Mouse (Mus musculus): ENCODE data around the gene Tm4sf4. TPM values are rescaled to one million over a fixed set of nuclear protein-coding genes. Genes with fewer than 3 reads are reported as not detected.

Tm4sf4 gene
- polyA plus RNA-seq, 1 experiment from 2014 or later: not detected

GRCm38 (mm10) chr3:57481981-57482380 lies 56.9 kb downstream of the Tm4sf4 start:
- no peaks in the 10 kb centered on the region for H3K27me3 ChIP-seq
- H3K9ac ChIP-seq (replicated peaks): no peak overlapping the region
- H3K27ac ChIP-seq: no peak overlapping the region
- H3K9me3 ChIP-seq: no peaks in the 10 kb centered on the region
- no peak overlapping the region for H3K4me3 ChIP-seq (replicated peaks)
- H3K4me1 ChIP-seq (replicated peaks): no peaks in the 10 kb centered on the region
- no peaks in the 10 kb centered on the region for H3K36me3 ChIP-seq
- ATAC-seq: no peak
- no peak overlapping the region for H3K4me2 ChIP-seq (replicated peaks)
- WGBS: 89% methylated on average over 5 of the region's 5 CpGs

GRCm38 (mm10) chr3:57486068-57486467 lies 61.0 kb downstream of the Tm4sf4 start:
- H3K4me3 ChIP-seq (replicated peaks): no peak overlapping the region
- ATAC-seq: no peak
- 91% methylated on average over 4 of the region's 4 CpGs for WGBS
- no peaks in the 10 kb centered on the region for H3K27me3 ChIP-seq
- no peak overlapping the region for H3K4me2 ChIP-seq (replicated peaks)
- no peaks in the 10 kb centered on the region for H3K36me3 ChIP-seq
- H3K27ac ChIP-seq: no peak overlapping the region
- no peaks in the 10 kb centered on the region for H3K4me1 ChIP-seq (replicated peaks)
- no peak overlapping the region for H3K9ac ChIP-seq (replicated peaks)
- H3K9me3 ChIP-seq: no peaks in the 10 kb centered on the region

- no peak overlapping the region for H3K4me2 ChIP-seq (replicated peaks)
- H3K9me3 ChIP-seq: no peaks in the 10 kb centered on the region
- H3K27me3 ChIP-seq: no peaks in the 10 kb centered on the region
- no peak for ATAC-seq
- H3K4me3 ChIP-seq (replicated peaks): no peak overlapping the region
- no peaks in the 10 kb centered on the region for H3K36me3 ChIP-seq
- no peaks in the 10 kb centered on the region for H3K4me1 ChIP-seq (replicated peaks)
- 84% methylated on average over 8 of the region's 8 CpGs for WGBS
- H3K9ac ChIP-seq (replicated peaks): no peak overlapping the region
- no peak overlapping the region for H3K27ac ChIP-seq
These were observed 62.5 kb downstream of the Tm4sf4 start for GRCm38 (mm10) chr3:57487455-57488153.

Other genes with a start within 250 kb of the Tm4sf4 start
- gene Tm4sf1, start 123.3 kb upstream of the Tm4sf4 start, polyA plus RNA-seq (2015; fragmentation: Nextera tagmentation; extraction: Ambion mirVana): 14.9 and 24.5 TPM in 2 replicates
- gene Wwtr1, start 150.6 kb downstream of the Tm4sf4 start, polyA plus RNA-seq (2015; fragmentation: Nextera tagmentation; extraction: Ambion mirVana): 7.8 and 8.1 TPM in 2 replicates
- 73.9 and 77.7 TPM in 2 replicates for gene Commd2, start 226.4 kb downstream of the Tm4sf4 start, polyA plus RNA-seq (2015; fragmentation: Nextera tagmentation; extraction: Ambion mirVana)